Mouse (Mus musculus) liver, embryonic 11.5 days (tissue): ENCODE measurements around the gene Ric8a. TPM values are rescaled to one million over a fixed set of nuclear protein-coding genes. Genes with fewer than 3 reads are reported as not detected.

Experiments
- ATAC-seq: fragments of 200-750 bp; cut with Nextera tagmentation; replicated peaks from 2 replicates; pipeline ENCODE4 v1.8.0; 2017; ENCODE audit warnings: moderate number of reproducible peaks, mild to moderate bottlenecking, moderate TSS enrichment, moderate library complexity; ENCODE audit not compliant: low FRiP score
- DNase-seq: peaks from one replicate; pipeline ENCODE4 v3.0.0-alpha.2; 2017; ENCODE audit warnings: low spot score
- H3K27ac ChIP-seq: fragments of 300-500 bp; sonication (generic); 2 replicates; pipeline ENCODE4 v1.5.1; 2014; ENCODE audit warnings: mild to moderate bottlenecking, low read depth, low read length, control low read depth
- H3K27me3 ChIP-seq: fragments of 300-500 bp; sonication (generic); replicated peaks from 2 replicates; pipeline ENCODE4 v1.6.1; 2014; ENCODE audit warnings: low read length, mixed read lengths; ENCODE audit not compliant: control insufficient read depth, insufficient read depth
- H3K36me3 ChIP-seq: fragments of 300-500 bp; sonication (generic); 2 replicates; pipeline ENCODE4 v1.6.1; 2014; ENCODE audit warnings: mild to moderate bottlenecking, low read length, moderate library complexity, mixed read lengths; ENCODE audit not compliant: control insufficient read depth, insufficient read depth
- H3K4me1 ChIP-seq: fragments of 300-500 bp; sonication (generic); replicated peaks from 2 replicates; pipeline ENCODE4 v1.6.1; 2014; ENCODE audit warnings: low read length, mixed read lengths; ENCODE audit not compliant: control insufficient read depth, insufficient read depth
- H3K4me2 ChIP-seq: fragments of 300-500 bp; sonication (generic); 2 replicates; pipeline ENCODE4 v1.6.1; 2014; ENCODE audit warnings: mild to moderate bottlenecking, control low read depth, moderate library complexity
- H3K4me3 ChIP-seq: fragments of 300-500 bp; sonication (generic); 2 replicates; pipeline ENCODE4 v1.5.1; 2014; ENCODE audit warnings: low read depth, low read length, control low read depth
- H3K9ac ChIP-seq: fragments of 300-500 bp; sonication (generic); 2 replicates; pipeline ENCODE4 v1.6.1; 2014; ENCODE audit warnings: low read depth, low read length, control low read depth
- H3K9me3 ChIP-seq: fragments of 300-500 bp; sonication (generic); 2 replicates; pipeline ENCODE4 v1.6.1; 2016; ENCODE audit warnings: low read length, inconsistent platforms, mixed read lengths; ENCODE audit not compliant: control insufficient read depth
- WGBS: fragments of 180-500 bp; shearing (Covaris S2); extraction: QIAGEN DNeasy Blood & Tissue Kit; methylation state at CpG from one replicate; pipeline ENCODE4 v1.1.7; 2014; 5-methylcytosine and 5-hydroxymethylcytosine counted together
- polyA plus RNA-seq: library from polyadenylated mRNA; unstranded; fragments of >200 nt; fragmentation: Nextera tagmentation; extraction: Ambion mirVana; gene quantifications from 2 replicates; pipeline ENCODE4 v1.2.1, GENCODE M21; 2014

Gene Ric8a
- polyA plus RNA-seq, 1 experiment from 2014 or later: 45.4 TPM

DNA sequence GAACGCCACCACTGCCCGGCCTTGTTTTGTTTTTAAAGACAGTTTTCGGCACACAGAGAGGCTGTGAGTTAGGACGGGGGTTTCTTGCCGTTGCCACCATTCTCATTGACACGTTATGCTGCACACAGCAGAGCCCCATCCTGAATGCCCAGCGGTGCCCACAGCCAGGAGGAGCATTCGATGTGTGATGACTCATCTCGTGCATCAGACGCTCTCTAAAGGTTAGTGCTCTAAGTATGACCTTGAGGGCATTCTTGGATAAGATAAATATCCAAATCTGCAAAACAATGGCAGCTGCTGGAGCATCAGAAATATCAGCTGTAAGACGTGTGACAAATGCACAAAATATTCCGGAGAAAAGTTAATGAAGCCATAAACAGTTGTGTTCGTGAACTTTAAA is 50.4 kb downstream of the Ric8a start:
- Histone ChIP-seq H3K9me3 (no peaks in the 10 kb centered on the region), H3K27ac (no peak overlapping the region; the same call in 1 of the 2 replicates), H3K4me3 (no peak overlapping the region), H3K4me1 (peaks cover 6% of the 10 kb centered on the region), H3K9ac (no peak overlapping the region), H3K36me3 (no peaks in the 10 kb centered on the region), H3K4me2 (no peak overlapping the region), H3K27me3 (no peaks in the 10 kb centered on the region)
- no peak for DNase-seq
- WGBS: 76% methylated on average over 13 of the region's 13 CpGs
- no peak for ATAC-seq

DNA sequence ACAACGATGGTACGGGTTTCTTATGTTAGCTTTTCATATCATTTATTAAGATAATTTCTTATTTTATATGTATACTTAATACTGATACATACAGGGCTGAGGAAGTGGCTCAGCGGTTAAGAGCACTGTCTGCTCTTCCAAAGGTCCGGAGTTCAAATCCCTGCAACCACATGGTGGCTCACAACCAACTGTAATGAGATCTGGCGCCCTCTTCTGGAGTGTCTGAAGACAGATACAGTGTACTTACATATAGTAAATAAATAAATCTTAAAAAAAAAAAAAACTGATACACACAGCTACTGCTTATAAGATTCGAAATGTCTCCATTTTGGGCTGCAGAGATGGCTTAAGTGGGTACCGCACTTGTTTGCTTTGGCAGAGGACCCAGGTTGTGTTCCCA is 50.9 kb downstream of the Ric8a start:
- Histone ChIP-seq H3K9ac (no peak overlapping the region), H3K27me3 (no peaks in the 10 kb centered on the region), H3K4me1 (peaks cover 6% of the 10 kb centered on the region), H3K36me3 (no peaks in the 10 kb centered on the region), H3K27ac (peak overlapping the region; percentile 14), H3K4me2 (no peak overlapping the region), H3K9me3 (no peaks in the 10 kb centered on the region), H3K4me3 (no peak overlapping the region)
- no peak for DNase-seq
- no peak for ATAC-seq
- 71% methylated on average over 7 of the region's 7 CpGs for WGBS

DNA sequence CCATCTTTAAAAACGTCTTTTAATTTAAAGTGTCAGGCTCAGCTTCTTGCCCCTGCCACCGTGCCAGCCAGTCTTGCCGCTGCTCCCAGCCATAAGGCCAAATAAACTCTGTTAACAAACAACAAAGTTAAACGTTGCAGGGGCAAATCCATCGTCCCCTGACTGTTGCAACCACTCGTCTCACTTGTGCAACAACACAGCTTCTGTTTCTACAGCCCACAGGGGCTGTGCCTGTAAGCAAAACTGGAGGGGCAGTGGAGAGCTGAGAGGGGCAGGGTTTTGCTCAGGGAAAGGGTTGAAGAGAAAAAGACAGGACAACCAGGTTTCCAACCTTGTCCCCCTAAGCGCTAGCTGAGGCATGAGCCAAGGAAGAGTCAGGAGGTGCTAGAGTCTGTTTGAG is 51.4 kb downstream of the Ric8a start:
- peaks cover 6% of the 10 kb centered on the region for H3K4me1 ChIP-seq
- DNase-seq (no peak), ATAC-seq (no peak)
- peak overlapping the region; percentile 76 for H3K4me2 ChIP-seq
- no peaks in the 10 kb centered on the region for H3K27me3 ChIP-seq
- H3K9me3 ChIP-seq: no peaks in the 10 kb centered on the region
- no peaks in the 10 kb centered on the region for H3K36me3 ChIP-seq
- H3K27ac ChIP-seq: peak overlapping the region; percentile 14; the same call in 1 of the 2 replicates
- H3K4me3 ChIP-seq: no peak overlapping the region
- no peak overlapping the region for H3K9ac ChIP-seq
- 40% methylated on average over 7 of the region's 7 CpGs for WGBS

DNA sequence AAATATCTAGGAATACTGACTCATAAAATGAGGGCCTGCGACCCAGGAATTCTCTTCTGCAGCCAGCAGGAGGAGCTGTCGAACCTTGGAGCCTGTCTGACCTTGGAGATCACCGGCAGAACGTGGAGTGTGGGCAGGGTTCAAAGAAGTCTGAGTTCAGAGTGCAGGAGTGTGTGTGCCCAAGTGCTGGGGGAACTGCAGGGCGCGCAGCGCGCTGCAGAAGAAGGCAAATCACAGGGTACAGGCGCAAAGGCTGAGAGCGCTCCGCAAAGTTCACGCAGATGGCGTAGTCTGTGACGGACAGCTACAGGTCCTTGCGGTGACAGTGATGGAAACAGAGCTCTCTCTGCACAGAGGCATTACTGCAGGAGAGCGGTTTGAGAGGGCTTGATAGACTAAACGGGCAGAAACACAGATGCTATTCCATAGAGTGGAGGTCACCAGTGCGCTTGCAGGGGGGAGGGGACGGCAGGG is 51.9 kb downstream of the Ric8a start:
- peak overlapping the region; percentile 14 for H3K27ac ChIP-seq
- ATAC-seq: peak; percentile 68

DNA sequence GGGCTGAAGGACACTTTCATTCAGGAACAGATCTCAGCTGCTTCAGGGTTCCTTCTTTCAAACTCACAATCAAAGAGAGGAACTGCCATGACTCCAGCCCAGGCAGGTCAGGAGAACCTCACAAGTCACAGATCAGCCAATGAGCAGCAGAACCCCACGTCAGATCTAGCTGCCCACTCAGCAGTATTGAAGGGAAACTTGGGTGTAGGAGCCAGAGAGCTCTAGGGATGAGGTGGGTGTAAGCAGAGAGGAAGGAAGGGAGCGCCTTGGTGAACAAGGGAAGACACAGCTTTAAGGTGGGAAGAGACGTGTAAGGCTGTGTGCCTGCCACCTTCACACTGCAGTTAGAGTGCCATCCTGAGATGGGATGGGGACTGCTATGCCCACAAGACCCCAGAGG is 55.5 kb downstream of the Ric8a start:
- no peaks in the 10 kb centered on the region for H3K36me3 ChIP-seq
- H3K4me3 ChIP-seq: no peak overlapping the region
- no peak for DNase-seq
- no peak overlapping the region for H3K9ac ChIP-seq
- H3K9me3 ChIP-seq: no peaks in the 10 kb centered on the region
- ATAC-seq: no peak
- no peak overlapping the region for H3K27ac ChIP-seq
- H3K27me3 ChIP-seq: no peaks in the 10 kb centered on the region
- no peak overlapping the region for H3K4me2 ChIP-seq
- WGBS: 61% methylated on average over 3 of the region's 3 CpGs
- H3K4me1 ChIP-seq: peaks cover 6% of the 10 kb centered on the region

More for the DNA sequence above, 51.9 kb downstream of the Ric8a start:
- Histone ChIP-seq H3K36me3 (no peaks in the 10 kb centered on the region), H3K4me1 (peaks cover 6% of the 10 kb centered on the region), H3K9me3 (no peaks in the 10 kb centered on the region), H3K4me3 (peak overlapping the region; percentile 39), H3K4me2 (peak overlapping the region; percentile 76), H3K27me3 (no peaks in the 10 kb centered on the region), H3K9ac (no peak overlapping the region)
- 2% methylated on average over 19 of the region's 19 CpGs for WGBS
- DNase-seq: peak; percentile 70

DNA sequence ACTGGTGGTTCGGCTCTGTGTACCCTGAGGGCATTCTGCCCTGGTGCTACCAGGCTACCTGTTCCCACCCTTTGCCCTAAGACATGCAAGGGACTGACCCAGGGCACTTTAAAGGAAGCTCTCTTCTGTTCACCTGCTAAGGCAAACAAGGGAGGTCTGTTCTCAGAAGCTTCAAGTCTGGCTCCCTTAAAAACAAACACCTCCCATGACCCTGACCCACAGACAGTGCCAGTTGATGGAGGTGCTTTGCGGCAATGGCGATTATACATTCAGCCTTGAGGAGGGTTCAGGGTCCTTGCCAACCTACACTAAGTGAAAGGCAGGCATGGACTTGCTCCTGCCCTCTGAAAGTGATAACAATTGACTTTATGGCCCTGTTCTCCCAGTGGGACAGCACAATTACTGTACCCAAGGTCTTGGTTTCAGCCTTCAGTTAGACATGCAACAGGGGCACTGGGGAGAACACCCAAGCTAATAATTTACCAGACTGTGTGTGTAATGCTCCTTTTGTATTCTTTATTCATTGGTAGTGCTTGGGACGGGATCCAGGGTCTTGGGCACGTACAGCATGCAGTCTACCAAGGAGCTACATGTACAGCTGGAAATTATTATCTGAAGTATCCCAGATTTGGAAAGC is 56.2 kb downstream of the Ric8a start:
- Histone ChIP-seq H3K4me3 (no peak overlapping the region), H3K4me2 (no peak overlapping the region), H3K9ac (no peak overlapping the region), H3K27me3 (no peaks in the 10 kb centered on the region), H3K36me3 (no peaks in the 10 kb centered on the region), H3K4me1 (peaks cover 6% of the 10 kb centered on the region), H3K27ac (peak overlapping the region; percentile 54), H3K9me3 (no peaks in the 10 kb centered on the region)
- ATAC-seq (no peak), DNase-seq (no peak)
- WGBS: 78% methylated on average over 5 of the region's 5 CpGs

Other genes starting within 250 kb of the Ric8a start
- not detected in 2 replicates for gene Olfr61, start 228.0 kb upstream of the Ric8a start, polyA plus RNA-seq
- not detected in 2 replicates for gene Olfr53, start 210.5 kb upstream of the Ric8a start, polyA plus RNA-seq
- gene Olfr539, start 197.0 kb upstream of the Ric8a start, polyA plus RNA-seq: not detected in 2 replicates
- not detected in 2 replicates for gene Olfr45, start 175.0 kb upstream of the Ric8a start, polyA plus RNA-seq
- not detected in 2 replicates for gene Olfr541, start 159.7 kb upstream of the Ric8a start, polyA plus RNA-seq
- gene Cyp2e1, start 93.2 kb upstream of the Ric8a start, polyA plus RNA-seq: not detected in 2 replicates
- 0.58 TPM in 1 of 2 replicates, not detected in the other for gene Syce1, start 69.1 kb upstream of the Ric8a start, polyA plus RNA-seq
- gene Zfp941, start 34.8 kb upstream of the Ric8a start, polyA plus RNA-seq: 0.63 and 0.96 TPM in 2 replicates
- gene Urah, start 21.9 kb upstream of the Ric8a start, polyA plus RNA-seq: 2.7 and 3.7 TPM in 2 replicates
- gene Scgb1c1, start 11.4 kb upstream of the Ric8a start, polyA plus RNA-seq: not detected in 2 replicates
- not detected in 2 replicates for gene Odf3, start 9.2 kb upstream of the Ric8a start, polyA plus RNA-seq
- not detected in 2 replicates for gene Gm45785, start 626 bp upstream of the Ric8a start, polyA plus RNA-seq
- 21.5 and 25.1 TPM in 2 replicates for gene Bet1l, start 620 bp downstream of the Ric8a start, polyA plus RNA-seq
- 162 and 183 TPM in 2 replicates for gene Psmd13, start 25.0 kb downstream of the Ric8a start, polyA plus RNA-seq
- 19.9 and 24.5 TPM in 2 replicates for gene Sirt3, start 25.4 kb downstream of the Ric8a start, polyA plus RNA-seq
- gene Cox8b, start 43.5 kb downstream of the Ric8a start, polyA plus RNA-seq: 0.97 TPM in 1 of 2 replicates, not detected in the other
- 1.3 and 1.9 TPM in 2 replicates for gene Nlrp6, start 63.9 kb downstream of the Ric8a start, polyA plus RNA-seq
- 13.1 and 13.2 TPM in 2 replicates for gene Pgghg, start 84.4 kb downstream of the Ric8a start, polyA plus RNA-seq
- gene Ifitm5, start 93.3 kb downstream of the Ric8a start, polyA plus RNA-seq: 0.58 and 0.60 TPM in 2 replicates
- gene Gm45717, start 99.0 kb downstream of the Ric8a start, polyA plus RNA-seq: not detected in 2 replicates
- gene Ifitm2, start 99.0 kb downstream of the Ric8a start, polyA plus RNA-seq: 478 and 500 TPM in 2 replicates
- 32.7 and 33.5 TPM in 2 replicates for gene Ifitm1, start 110.3 kb downstream of the Ric8a start, polyA plus RNA-seq
- gene Ifitm3, start 153.8 kb downstream of the Ric8a start, polyA plus RNA-seq: 45.0 and 47.5 TPM in 2 replicates
- 0.90 and 0.97 TPM in 2 replicates for gene Ifitm6, start 161.0 kb downstream of the Ric8a start, polyA plus RNA-seq
- gene Gm17387, start 172.2 kb downstream of the Ric8a start, polyA plus RNA-seq: not detected in 2 replicates
- gene B4galnt4, start 204.1 kb downstream of the Ric8a start, polyA plus RNA-seq: 3.4 and 4.7 TPM in 2 replicates
- 1.9 and 2.7 TPM in 2 replicates for gene Pkp3, start 221.3 kb downstream of the Ric8a start, polyA plus RNA-seq
- 21.4 and 23.5 TPM in 2 replicates for gene Sigirr, start 243.6 kb downstream of the Ric8a start, polyA plus RNA-seq